Mouse (Mus musculus) midbrain, postnatal 0 days (tissue): ENCODE measurements around the gene Kcnip1. TPM values are rescaled to one million over a fixed set of nuclear protein-coding genes. Genes with fewer than 3 reads are reported as not detected.

Experiments
- ATAC-seq: fragments of 200-750 bp; cut with Nextera tagmentation; 2 replicates; pipeline ENCODE4 v1.8.0; 2017; ENCODE audit warnings: moderate number of reproducible peaks, mild to moderate bottlenecking, moderate TSS enrichment, moderate library complexity; ENCODE audit not compliant: low FRiP score
- DNase-seq: peaks from one replicate; pipeline ENCODE4 v3.0.0-alpha.2; 2015; ENCODE audit warnings: low spot score
- H3K27ac ChIP-seq: fragments of 300-500 bp; sonication (generic); 2 replicates; pipeline ENCODE4 v1.5.1; 2014; ENCODE audit warnings: low read depth, mild to moderate bottlenecking, low read length, mixed read lengths
- H3K27me3 ChIP-seq: fragments of 300-500 bp; sonication (generic); 2 replicates; pipeline ENCODE4 v1.6.1; 2014; ENCODE audit warnings: low read length, control low read depth, mixed read lengths; ENCODE audit not compliant: insufficient read depth
- H3K36me3 ChIP-seq: fragments of 300-500 bp; sonication (generic); 2 replicates; pipeline ENCODE4 v1.6.1; 2014; ENCODE audit warnings: low read length, control low read depth, mixed read lengths; ENCODE audit not compliant: insufficient read depth
- H3K4me1 ChIP-seq: fragments of 300-500 bp; sonication (generic); 2 replicates; pipeline ENCODE4 v1.6.1; 2014; ENCODE audit warnings: mild to moderate bottlenecking, control low read depth, antibody characterized with exemption, low read length, mixed read lengths; ENCODE audit not compliant: insufficient read depth
- H3K4me2 ChIP-seq: fragments of 300-500 bp; sonication (generic); 2 replicates; pipeline ENCODE4 v1.6.1; 2014; ENCODE audit warnings: low read depth, mild to moderate bottlenecking, low read length, mixed read lengths; ENCODE audit not compliant: poor library complexity, severe bottlenecking
- H3K4me3 ChIP-seq: fragments of 300-500 bp; sonication (generic); 2 replicates; pipeline ENCODE4 v1.5.1; 2014; ENCODE audit warnings: low read depth, mild to moderate bottlenecking, low read length, moderate library complexity
- H3K9ac ChIP-seq: fragments of 300-500 bp; sonication (generic); replicated peaks from 2 replicates; pipeline ENCODE4 v1.6.1; 2014; ENCODE audit warnings: mild to moderate bottlenecking, low read length, moderate library complexity, mixed read lengths; ENCODE audit not compliant: poor library complexity, severe bottlenecking
- H3K9me3 ChIP-seq: fragments of 300-500 bp; sonication (generic); 2 replicates; pipeline ENCODE4 v1.6.1; 2016; ENCODE audit warnings: low read length, control low read depth
- CTCF ChIP-seq: IDR thresholded peaks from 2 replicates; pipeline ENCODE4 v1.5.1; 2016; ENCODE audit warnings: antibody characterized with exemption, mild to moderate bottlenecking
- WGBS: fragments of 180-500 bp; shearing (Covaris S2); extraction: QIAGEN DNeasy Blood & Tissue Kit; methylation state at CpG from one replicate; pipeline ENCODE4 v1.1.7; 2014; 5-methylcytosine and 5-hydroxymethylcytosine counted together
- polyA plus RNA-seq: library from polyadenylated mRNA; unstranded; fragments of >200 nt; fragmentation: Nextera tagmentation; extraction: Ambion mirVana; gene quantifications from 2 replicates; pipeline ENCODE4 v1.2.1, GENCODE M21; 2015
- total RNA-seq: library from RNA; depleted of rRNA; stranded (reverse); fragments of >200 nt; gene quantifications from 2 replicates; pipeline ENCODE4 v1.2.3, GENCODE M21; 2014

Gene Kcnip1
- total and polyA plus RNA-seq, 2 experiments from 2014 or later: 93.8 to 145 TPM

- 26% methylated on average over 2 of the region's 2 CpGs for WGBS
- no peak overlapping the region for H3K9ac ChIP-seq
- H3K4me2 ChIP-seq: no peak overlapping the region
- H3K36me3 ChIP-seq: no peaks in the 10 kb centered on the region
- no peak for TF ChIP-seq CTCF
- H3K4me1 ChIP-seq: 0 out of 2 replicates have a peak, but pooled peaks cover 3% of the 10 kb centered on the region
- DNase-seq (peak; percentile 70), ATAC-seq (peak; percentile 51)
- no peak overlapping the region for H3K4me3 ChIP-seq
- no peaks in the 10 kb centered on the region for H3K9me3 ChIP-seq
- H3K27me3 ChIP-seq: no peaks in the 10 kb centered on the region; the same call in 1 of the 2 replicates
- no peak overlapping the region for H3K27ac ChIP-seq
These were observed 80.8 kb downstream of the Kcnip1 start for GRCm38 (mm10) chr11:33912151-33912571.

- H3K4me2 ChIP-seq: no peak overlapping the region
- no peak for TF ChIP-seq CTCF
- no peak overlapping the region for H3K27ac ChIP-seq
- 45% methylated on average over 7 of the region's 7 CpGs for WGBS
- H3K9ac ChIP-seq: no peak overlapping the region
- ATAC-seq: no peak
- no peaks in the 10 kb centered on the region for H3K27me3 ChIP-seq
- no peaks in the 10 kb centered on the region for H3K36me3 ChIP-seq
- H3K4me3 ChIP-seq: no peak overlapping the region
- no peak for DNase-seq
- H3K9me3 ChIP-seq: no peaks in the 10 kb centered on the region
- 0 out of 2 replicates have a peak, but pooled peaks cover 3% of the 10 kb centered on the region for H3K4me1 ChIP-seq
These were observed 82.0 kb downstream of the Kcnip1 start for GRCm38 (mm10) chr11:33910982-33911381.

GRCm38 (mm10) chr11:33908360-33909175, 84.4 kb downstream of the Kcnip1 start:
- Histone ChIP-seq H3K4me1 (0 out of 2 replicates have a peak, but pooled peaks cover 3% of the 10 kb centered on the region), H3K9ac (no peak overlapping the region), H3K9me3 (no peaks in the 10 kb centered on the region), H3K4me2 (no peak overlapping the region), H3K27me3 (no peaks in the 10 kb centered on the region), H3K36me3 (no peaks in the 10 kb centered on the region), H3K4me3 (no peak overlapping the region), H3K27ac (no peak overlapping the region)
- 55% methylated on average over 4 of the region's 4 CpGs for WGBS
- ATAC-seq (0 out of 2 replicates have a peak, but pooled peaks have one; percentile 20), DNase-seq (no peak)
- TF ChIP-seq CTCF: no peak

- WGBS: 70% methylated on average over 6 of the region's 6 CpGs
- Histone ChIP-seq H3K4me1 (no peaks in the 10 kb centered on the region), H3K27me3 (no peaks in the 10 kb centered on the region), H3K4me3 (no peak overlapping the region), H3K9me3 (no peaks in the 10 kb centered on the region), H3K4me2 (no peak overlapping the region), H3K9ac (no peak overlapping the region), H3K27ac (no peak overlapping the region), H3K36me3 (no peaks in the 10 kb centered on the region)
- DNase-seq: no peak
- no peak for TF ChIP-seq CTCF
- no peak for ATAC-seq
These were observed 89.5 kb downstream of the Kcnip1 start for GRCm38 (mm10) chr11:33903494-33903893.

GRCm38 (mm10) chr11:33902377-33902776, 90.6 kb downstream of the Kcnip1 start:
- H3K4me1 ChIP-seq: no peaks in the 10 kb centered on the region
- H3K27ac ChIP-seq: no peak overlapping the region
- ATAC-seq (no peak), DNase-seq (no peak)
- no peak for TF ChIP-seq CTCF
- H3K27me3 ChIP-seq: no peaks in the 10 kb centered on the region
- no peaks in the 10 kb centered on the region for H3K36me3 ChIP-seq
- no peak overlapping the region for H3K4me3 ChIP-seq
- H3K9ac ChIP-seq: no peak overlapping the region
- no peak overlapping the region for H3K4me2 ChIP-seq
- WGBS: 89% methylated on average over 10 of the region's 10 CpGs
- H3K9me3 ChIP-seq: no peaks in the 10 kb centered on the region

- no peak for ATAC-seq
- H3K9ac ChIP-seq: no peak overlapping the region
- no peak for DNase-seq
- H3K4me1 ChIP-seq: no peaks in the 10 kb centered on the region
- H3K4me3 ChIP-seq: no peak overlapping the region
- no peaks in the 10 kb centered on the region for H3K36me3 ChIP-seq
- H3K9me3 ChIP-seq: no peaks in the 10 kb centered on the region
- no peak overlapping the region for H3K4me2 ChIP-seq
- no peaks in the 10 kb centered on the region for H3K27me3 ChIP-seq
- H3K27ac ChIP-seq: no peak overlapping the region
- 81% methylated on average over 2 of the region's 2 CpGs for WGBS
- no peak for TF ChIP-seq CTCF
These were observed 91.2 kb downstream of the Kcnip1 start for GRCm38 (mm10) chr11:33901783-33902182.
